Mouse (Mus musculus): ENCODE results near the gene Coil.

DNA sequence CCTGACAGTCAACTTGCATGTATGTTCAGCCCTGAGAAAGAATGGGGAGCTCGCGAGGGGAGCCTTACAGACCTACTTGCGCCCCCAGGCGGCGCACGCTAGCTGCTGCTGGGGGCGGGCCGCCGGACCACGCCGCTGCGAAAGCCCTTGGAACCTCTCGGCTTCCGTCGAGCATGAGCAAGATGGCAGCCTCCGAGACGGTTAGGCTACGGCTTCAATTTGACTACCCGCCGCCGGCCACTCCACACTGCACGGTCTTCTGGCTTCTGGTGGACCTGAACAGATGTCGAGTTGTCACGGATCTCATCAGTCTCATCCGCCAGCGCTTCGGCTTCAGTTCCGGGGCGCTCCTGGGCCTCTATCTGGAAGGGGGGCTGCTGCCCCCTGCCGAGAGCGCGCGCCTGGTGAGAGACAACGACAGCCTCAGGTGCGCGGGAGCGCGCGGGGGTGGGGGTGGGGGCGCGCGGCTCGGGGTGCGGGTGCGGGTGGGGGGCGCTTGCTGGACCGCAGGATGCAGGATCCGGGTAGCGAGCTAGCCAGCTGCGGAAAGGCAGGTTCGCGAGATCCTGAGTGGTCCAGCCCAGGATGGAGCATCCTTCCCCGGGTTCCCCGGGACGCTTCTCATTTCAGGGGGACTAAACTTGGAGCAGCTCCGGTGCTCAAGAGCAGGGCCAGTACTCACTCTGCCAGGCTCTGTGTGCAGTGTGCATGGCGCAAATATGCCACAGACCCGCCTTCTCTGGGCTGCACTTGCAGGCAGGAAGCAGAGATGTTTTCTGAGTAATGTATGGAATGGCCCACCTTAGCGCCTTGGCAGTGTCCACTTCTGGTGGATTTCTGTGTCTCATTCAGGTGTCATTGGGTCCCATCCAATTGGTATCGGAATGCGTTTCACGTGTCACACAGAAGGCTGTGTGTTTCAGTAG is 4.0 kb downstream of the Coil start:
- peak; percentile 47; the same call in 1 of the 2 replicates for TF ChIP-seq POLR2A (IDR thresholded peaks at IDR 0.05; ENCODE audit: insufficient read depth, low read depth, low read length)
- peak; percentile 91 for TF ChIP-seq CTCF (IDR thresholded peaks at IDR 0.05)
- TF ChIP-seq EP300 (IDR thresholded peaks at IDR 0.05; ENCODE audit: insufficient read depth, low read depth, low read length) = peak; percentile 73; the same call in 1 of the 2 replicates

All from heart, adult 2 months (tissue).